Mouse (Mus musculus) liver, embryonic 14.5 days (tissue): ENCODE data around the gene Gm8068. TPM values are rescaled to one million over a fixed set of nuclear protein-coding genes. Genes with fewer than 3 reads are reported as not detected.
"Not testable (repeated sequence)": the region's sequence is repeated elsewhere in the genome, so short reads cannot be mapped to it uniquely, and the experiment has no call there.

Experiments
- ATAC-seq: fragments of 200-750 bp; cut with Nextera tagmentation; 2 replicates; pipeline ENCODE4 v1.8.0; 2017; ENCODE audit warnings: moderate number of reproducible peaks, mild to moderate bottlenecking, moderate library complexity; ENCODE audit not compliant: insufficient read depth
- DNase-seq, 3 experiments: peaks; one replicate each; pipeline ENCODE4 v3.0.0-alpha.2; 2012 to 2013; ENCODE audit warnings: low read depth in 3 of 3, low spot score in 3 of 3
- H3K27ac ChIP-seq: fragments of 300-500 bp; sonication (generic); 2 replicates; pipeline ENCODE4 v1.5.1; 2014; ENCODE audit warnings: moderate library complexity, mild to moderate bottlenecking, control low read depth, inconsistent platforms
- H3K27me3 ChIP-seq: fragments of 300-500 bp; sonication (generic); 2 replicates; pipeline ENCODE4 v1.6.1; 2014; ENCODE audit warnings: mild to moderate bottlenecking, low read length, moderate library complexity; ENCODE audit not compliant: control insufficient read depth, insufficient read depth
- H3K36me3 ChIP-seq: fragments of 300-500 bp; sonication (generic); replicated peaks from 2 replicates; pipeline ENCODE4 v1.6.1; 2014; ENCODE audit warnings: low read depth; ENCODE audit not compliant: control insufficient read depth, insufficient read depth
- H3K4me1 ChIP-seq, 2 experiments: fragments of 200-500 bp in 1 of 2; fragments of 300-500 bp in 1 of 2; sonication (generic) in 1 of 2; replicated peaks; 2 replicates each; pipeline ENCODE4 v1.6.1; 2012 to 2014; ENCODE audit warnings: antibody characterized with exemption in 1 of 2, inconsistent platforms in 1 of 2, low read length in 1 of 2; ENCODE audit not compliant: control insufficient read depth in 2 of 2, insufficient read depth in 2 of 2
- H3K4me2 ChIP-seq: fragments of 300-500 bp; sonication (generic); 2 replicates; pipeline ENCODE4 v1.6.1; 2014; ENCODE audit warnings: low read depth, mild to moderate bottlenecking, control low read depth, moderate library complexity
- H3K4me3 ChIP-seq, 2 experiments: fragments of 200-500 bp in 1 of 2; fragments of 300-500 bp in 1 of 2; sonication (generic) in 1 of 2; 2 replicates each; pipeline ENCODE4 v1.5.1; 2012 to 2014; ENCODE audit warnings: low read depth in 2 of 2, low read length in 2 of 2, mild to moderate bottlenecking in 2 of 2, control low read depth in 1 of 2, inconsistent platforms in 1 of 2, moderate library complexity in 1 of 2; ENCODE audit not compliant: insufficient read depth in 1 of 2
- H3K9ac ChIP-seq: fragments of 300-500 bp; sonication (generic); replicated peaks from 2 replicates; pipeline ENCODE4 v1.6.1; 2014; ENCODE audit warnings: mild to moderate bottlenecking, control low read depth, moderate library complexity
- H3K9me3 ChIP-seq: fragments of 300-500 bp; sonication (generic); 2 replicates; pipeline ENCODE4 v1.6.1; 2016; ENCODE audit warnings: low read length, mixed read lengths; ENCODE audit not compliant: control insufficient read depth
- WGBS: fragments of 180-500 bp; shearing (Covaris S2); extraction: QIAGEN DNeasy Blood & Tissue Kit; methylation state at CpG from one replicate; pipeline ENCODE4 v1.1.7; 2014; ENCODE audit not compliant: insufficient replicate concordance; 5-methylcytosine and 5-hydroxymethylcytosine counted together
- polyA plus RNA-seq, 2 experiments: library from polyadenylated mRNA; depleted of rRNA in 1 of 2; stranded (reverse) in 1 of 2; unstranded in 1 of 2; fragments of >200 nt; fragmentation: Nextera tagmentation in 1 of 2; extraction: Ambion mirVana in 1 of 2; gene quantifications; 2 replicates each; pipeline versions ENCODE4 v1.2.1 to v1.2.3; 2012 to 2014

Gm8068 gene
- polyA plus RNA-seq (2012; rRNA removed) (not detected in 2 replicates), polyA plus RNA-seq (2014; fragmentation: Nextera tagmentation; extraction: Ambion mirVana) (not detected in 2 replicates)

DNA sequence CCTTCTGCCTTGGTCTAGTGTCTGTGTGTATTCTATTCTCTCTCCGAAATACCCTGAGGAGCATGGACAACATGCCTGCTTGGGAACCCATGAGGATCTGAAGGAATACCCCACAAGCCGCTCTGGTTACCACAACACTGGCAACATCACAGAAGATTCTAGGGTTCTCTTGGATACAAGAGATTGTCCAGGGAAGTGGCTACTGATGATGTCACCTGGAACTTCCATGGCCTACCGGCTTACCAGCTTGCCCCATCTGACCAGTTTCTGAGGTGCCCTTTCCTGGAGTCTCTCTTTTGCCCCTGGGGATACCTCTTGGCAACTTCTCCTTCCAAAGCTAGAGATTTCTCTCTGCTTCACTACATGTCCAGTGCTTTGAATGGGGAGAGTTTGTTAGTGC is at the start of gene Gm8068:
TSS of gene Gm8068 (minus strand) at position 101 of the 400 bp plus-strand sequence.
- H3K27me3 ChIP-seq, DNase-seq, H3K4me2 ChIP-seq, H3K27ac ChIP-seq, H3K9ac ChIP-seq, ATAC-seq, H3K9me3 ChIP-seq, H3K36me3 ChIP-seq, H3K4me3 ChIP-seq, H3K4me1 ChIP-seq: not testable (repeated sequence)
- WGBS = no CpG with 5 or more reads among the region's 3 CpGs

- not testable (repeated sequence) for H3K4me1 ChIP-seq, H3K4me3 ChIP-seq, H3K4me2 ChIP-seq, H3K27ac ChIP-seq, H3K9ac ChIP-seq, H3K36me3 ChIP-seq, H3K9me3 ChIP-seq, ATAC-seq, H3K27me3 ChIP-seq, DNase-seq
- no CpG with 5 or more reads among the region's 1 CpGs for WGBS
These were observed 48.8 kb upstream of the Gm8068 start, which contains the start of gene Gm7929 for GRCm38 (mm10) chr14:41750514-41750913. Gene Gm7929, minus strand, starts transcription at chr14:41750614.

- DNase-seq, H3K27me3 ChIP-seq, H3K27ac ChIP-seq, H3K4me1 ChIP-seq, H3K4me2 ChIP-seq, H3K9me3 ChIP-seq, ATAC-seq, H3K9ac ChIP-seq, H3K4me3 ChIP-seq, H3K36me3 ChIP-seq: not testable (repeated sequence)
- 62% methylated on average over 15 of the region's 17 CpGs for WGBS
These were observed 21.8 kb upstream of the Gm8068 start for GRCm38 (mm10) chr14:41723437-41723836.

- H3K4me3 ChIP-seq, H3K9ac ChIP-seq, H3K9me3 ChIP-seq, H3K36me3 ChIP-seq, H3K27me3 ChIP-seq, H3K4me2 ChIP-seq, H3K27ac ChIP-seq, DNase-seq, H3K4me1 ChIP-seq, ATAC-seq: not testable (repeated sequence)
- 55% methylated on average over 1 of the region's 1 CpGs for WGBS
These were observed 15.5 kb upstream of the Gm8068 start for GRCm38 (mm10) chr14:41717180-41717579.

- H3K9ac ChIP-seq, ATAC-seq, H3K4me2 ChIP-seq, H3K4me3 ChIP-seq, H3K27ac ChIP-seq, DNase-seq, H3K4me1 ChIP-seq, H3K9me3 ChIP-seq, H3K36me3 ChIP-seq, H3K27me3 ChIP-seq: not testable (repeated sequence)
- 52% methylated on average over 2 of the region's 2 CpGs for WGBS
These were observed 53.5 kb downstream of the Gm8068 start for GRCm38 (mm10) chr14:41648176-41648575.

Other genes starting within 250 kb of the Gm8068 start
- not detected in 2 replicates for gene Gm7954, start 248.4 kb downstream of the Gm8068 start, polyA plus RNA-seq (2012; rRNA removed)
- gene Gm7954, start 248.4 kb downstream of the Gm8068 start, polyA plus RNA-seq (2014; fragmentation: Nextera tagmentation; extraction: Ambion mirVana) = not detected in 2 replicates
- gene Gm3486, start 212.4 kb downstream of the Gm8068 start, polyA plus RNA-seq (2012; rRNA removed) = not detected in 2 replicates
- not detected in 2 replicates for gene Gm3486, start 212.4 kb downstream of the Gm8068 start, polyA plus RNA-seq (2014; fragmentation: Nextera tagmentation; extraction: Ambion mirVana)
- gene Gm7970, start 146.3 kb downstream of the Gm8068 start, polyA plus RNA-seq (2012; rRNA removed) = not detected in 2 replicates
- gene Gm7970, start 146.3 kb downstream of the Gm8068 start, polyA plus RNA-seq (2014; fragmentation: Nextera tagmentation; extraction: Ambion mirVana) = not detected in 2 replicates
- gene 1700049E17Rik2, start 128.7 kb downstream of the Gm8068 start, polyA plus RNA-seq (2012; rRNA removed) = not detected in 2 replicates
- gene 1700049E17Rik2, start 128.7 kb downstream of the Gm8068 start, polyA plus RNA-seq (2014; fragmentation: Nextera tagmentation; extraction: Ambion mirVana) = not detected in 2 replicates
- gene Gm3072, start 77.3 kb downstream of the Gm8068 start, polyA plus RNA-seq (2012; rRNA removed) = not detected in 2 replicates
- gene Gm3072, start 77.3 kb downstream of the Gm8068 start, polyA plus RNA-seq (2014; fragmentation: Nextera tagmentation; extraction: Ambion mirVana) = not detected in 2 replicates
- not detected in 2 replicates for gene Gm3676, start 55.4 kb downstream of the Gm8068 start, polyA plus RNA-seq (2012; rRNA removed)
- not detected in 2 replicates for gene Gm3676, start 55.4 kb downstream of the Gm8068 start, polyA plus RNA-seq (2014; fragmentation: Nextera tagmentation; extraction: Ambion mirVana)
- gene Gm7929, start 48.7 kb upstream of the Gm8068 start, polyA plus RNA-seq (2012; rRNA removed) = not detected in 2 replicates
- gene Gm7929, start 48.7 kb upstream of the Gm8068 start, polyA plus RNA-seq (2014; fragmentation: Nextera tagmentation; extraction: Ambion mirVana) = not detected in 2 replicates
- not detected in 2 replicates for gene Gm47189, start 70.6 kb upstream of the Gm8068 start, polyA plus RNA-seq (2012; rRNA removed)
- gene Gm47189, start 70.6 kb upstream of the Gm8068 start, polyA plus RNA-seq (2014; fragmentation: Nextera tagmentation; extraction: Ambion mirVana) = not detected in 2 replicates
- not detected in 2 replicates for gene Gm7980, start 205.4 kb upstream of the Gm8068 start, polyA plus RNA-seq (2012; rRNA removed)
- not detected in 2 replicates for gene Gm7980, start 205.4 kb upstream of the Gm8068 start, polyA plus RNA-seq (2014; fragmentation: Nextera tagmentation; extraction: Ambion mirVana)
- not detected in 2 replicates for gene 1700049E17Rik1, start 223.1 kb upstream of the Gm8068 start, polyA plus RNA-seq (2012; rRNA removed)
- gene 1700049E17Rik1, start 223.1 kb upstream of the Gm8068 start, polyA plus RNA-seq (2014; fragmentation: Nextera tagmentation; extraction: Ambion mirVana) = not detected in 2 replicates
- not detected in 2 replicates for gene 1700024B05Rik, start 242.1 kb upstream of the Gm8068 start, polyA plus RNA-seq (2012; rRNA removed)
- not detected in 2 replicates for gene 1700024B05Rik, start 242.1 kb upstream of the Gm8068 start, polyA plus RNA-seq (2014; fragmentation: Nextera tagmentation; extraction: Ambion mirVana)